Mouse (Mus musculus) lung, postnatal 0 days (tissue): ENCODE measurements around the gene Kif3b. TPM values are rescaled to one million over a fixed set of nuclear protein-coding genes. Genes with fewer than 3 reads are reported as not detected.
"Not testable (repeated sequence)": the region's sequence is repeated elsewhere in the genome, so short reads cannot be mapped to it uniquely, and the experiment has no call there.

Experiments used
- ATAC-seq: fragments of 200-750 bp; cut with Nextera tagmentation; 2 replicates; pipeline ENCODE4 v1.8.0; 2017; ENCODE audit warnings: moderate library complexity
- DNase-seq: peaks from one replicate; pipeline ENCODE4 v3.0.0-alpha.2; 2016; ENCODE audit warnings: low spot score
- H3K27ac ChIP-seq: fragments of 300-500 bp; sonication (generic); 2 replicates; pipeline ENCODE4 v1.5.1; 2014; ENCODE audit warnings: antibody characterized with exemption, mild to moderate bottlenecking, low read length, mixed read lengths
- H3K27me3 ChIP-seq: fragments of 300-500 bp; sonication (generic); replicated peaks from 2 replicates; pipeline ENCODE4 v1.6.1; 2014; ENCODE audit warnings: low read length, mixed read lengths; ENCODE audit not compliant: insufficient read depth
- H3K36me3 ChIP-seq: fragments of 300-500 bp; sonication (generic); 2 replicates; pipeline ENCODE4 v1.6.1; 2014; ENCODE audit warnings: low read length, mixed read lengths; ENCODE audit not compliant: insufficient read depth
- H3K4me1 ChIP-seq: fragments of 300-500 bp; sonication (generic); 2 replicates; pipeline ENCODE4 v1.6.1; 2014; ENCODE audit warnings: antibody characterized with exemption, low read depth, low read length, mixed read lengths; ENCODE audit not compliant: insufficient read depth
- H3K4me2 ChIP-seq: fragments of 300-500 bp; sonication (generic); replicated peaks from 2 replicates; pipeline ENCODE4 v1.6.1; 2014; ENCODE audit warnings: low read depth, mild to moderate bottlenecking, low read length, moderate library complexity, mixed read lengths
- H3K4me3 ChIP-seq: fragments of 300-500 bp; sonication (generic); 2 replicates; pipeline ENCODE4 v1.5.1; 2014; ENCODE audit warnings: low read depth, low read length
- H3K9ac ChIP-seq: fragments of 300-500 bp; sonication (generic); replicated peaks from 2 replicates; pipeline ENCODE4 v1.6.1; 2014; ENCODE audit warnings: low read depth, mild to moderate bottlenecking
- H3K9me3 ChIP-seq: fragments of 300-500 bp; sonication (generic); 2 replicates; pipeline ENCODE4 v1.6.1; 2016; ENCODE audit warnings: low read length, mixed read lengths
- CTCF ChIP-seq: IDR thresholded peaks from 2 replicates; pipeline ENCODE4 v1.5.1; 2016; ENCODE audit warnings: antibody characterized with exemption, mild to moderate bottlenecking
- EP300 ChIP-seq: IDR thresholded peaks from 2 replicates; pipeline ENCODE4 v1.6.1; 2016; ENCODE audit warnings: antibody characterized with exemption, mild to moderate bottlenecking, control low read depth
- WGBS: fragments of 180-500 bp; shearing (Covaris S2); extraction: QIAGEN DNeasy Blood & Tissue Kit; methylation state at CpG from one replicate; pipeline ENCODE4 v1.1.7; 2014; 5-methylcytosine and 5-hydroxymethylcytosine counted together
- polyA plus RNA-seq: library from polyadenylated mRNA; unstranded; fragments of >200 nt; fragmentation: Nextera tagmentation; extraction: Ambion mirVana; gene quantifications from 2 replicates; pipeline ENCODE4 v1.2.1, GENCODE M21; 2015

The Kif3b gene
- polyA plus RNA-seq, 1 experiment from 2014 or later = 4.7 TPM

DNA sequence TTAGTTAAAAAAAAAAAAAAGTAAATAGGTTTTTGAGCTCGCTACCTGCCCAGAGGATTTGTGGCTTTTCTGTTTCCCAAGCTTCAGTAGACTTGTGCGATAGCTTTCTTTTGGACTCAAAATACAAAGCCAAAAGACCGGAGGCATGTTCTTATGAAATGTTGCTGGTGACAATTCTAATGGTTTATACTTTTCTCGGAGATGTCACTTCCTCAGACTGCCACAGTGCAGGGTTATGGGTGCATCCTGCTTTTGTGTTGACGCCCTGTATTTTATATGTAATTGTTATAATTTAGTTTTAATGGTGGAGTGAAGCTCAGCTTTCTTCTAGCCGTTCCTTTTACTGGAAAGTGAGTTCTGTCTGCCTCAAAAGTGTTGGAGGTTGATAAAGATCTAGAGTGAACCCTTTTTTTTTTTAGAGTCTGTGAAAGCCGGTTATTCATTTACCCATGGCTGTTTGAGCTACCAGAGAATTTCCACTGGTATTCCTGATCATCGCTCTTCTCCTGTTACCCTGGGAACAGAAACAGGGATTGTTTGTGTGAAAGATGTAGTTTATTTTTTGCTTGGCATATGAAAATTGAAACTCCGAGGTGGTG is 56.1 kb downstream of the Kif3b start:
- H3K36me3 ChIP-seq = no peaks in the 10 kb centered on the region
- H3K27me3 ChIP-seq = no peaks in the 10 kb centered on the region
- peak overlapping the region; percentile 98 for H3K4me3 ChIP-seq
- WGBS = under 1% methylated on average over 9 of the region's 9 CpGs
- TF ChIP-seq CTCF (no peak), EP300 (0 out of 2 replicates have a peak, but pooled peaks have one; percentile 28)
- DNase-seq = peak; percentile 29
- H3K4me2 ChIP-seq = peak overlapping the region; percentile 80
- no peak for ATAC-seq
- H3K27ac ChIP-seq = peak overlapping the region; percentile 99
- H3K9ac ChIP-seq = peak overlapping the region; percentile 92
- peaks cover 24% of the 10 kb centered on the region; the same call in 1 of the 2 replicates for H3K4me1 ChIP-seq
- no peaks in the 10 kb centered on the region for H3K9me3 ChIP-seq

DNA sequence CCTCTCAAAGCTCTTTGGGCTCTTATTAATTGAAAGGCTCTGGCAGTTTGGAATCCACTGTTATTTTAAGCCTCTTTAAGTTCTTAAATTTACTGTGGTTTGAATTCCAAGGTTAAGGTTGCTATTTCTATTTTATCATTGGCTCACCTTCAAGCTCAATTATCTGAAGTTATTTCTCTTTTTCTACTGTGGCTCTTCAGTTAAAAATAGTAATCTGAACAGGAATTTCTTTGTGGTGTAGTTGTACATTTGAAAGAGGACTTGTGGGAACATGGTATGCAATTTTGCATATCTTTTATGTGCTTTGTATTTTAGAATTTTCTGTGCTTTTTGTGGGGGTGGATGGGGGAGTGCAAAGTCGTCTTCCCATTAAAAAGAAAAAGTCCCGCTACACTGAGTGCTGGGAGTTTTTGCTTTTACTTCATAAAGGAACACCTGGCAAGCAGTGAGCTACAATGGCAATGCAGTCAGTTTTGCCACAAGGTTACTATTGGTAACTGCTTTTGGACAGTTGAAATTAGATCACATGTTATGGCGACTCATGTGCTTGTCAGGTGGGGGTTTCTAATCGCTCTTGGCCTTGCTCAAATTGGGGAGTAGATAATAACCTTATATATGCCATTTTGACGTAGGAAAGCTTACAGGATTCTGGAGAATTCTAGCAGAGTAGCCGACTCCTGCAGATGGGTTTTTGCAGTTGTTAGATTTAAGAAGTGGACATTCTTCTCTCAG is 57.1 kb downstream of the Kif3b start:
- DNase-seq = no peak
- Histone ChIP-seq H3K27ac (no peak overlapping the region), H3K36me3 (0 out of 2 replicates have a peak, but pooled peaks cover 5% of the 10 kb centered on the region), H3K4me3 (no peak overlapping the region; the same call in 1 of the 2 replicates), H3K4me2 (peak overlapping the region; percentile 80), H3K27me3 (no peaks in the 10 kb centered on the region), H3K9ac (no peak overlapping the region), H3K4me1 (peaks cover 21% of the 10 kb centered on the region; the same call in 1 of the 2 replicates), H3K9me3 (no peaks in the 10 kb centered on the region)
- no peak for ATAC-seq
- TF ChIP-seq CTCF = no peak
- no peak for TF ChIP-seq EP300
- WGBS = 40% methylated on average over 6 of the region's 6 CpGs

DNA sequence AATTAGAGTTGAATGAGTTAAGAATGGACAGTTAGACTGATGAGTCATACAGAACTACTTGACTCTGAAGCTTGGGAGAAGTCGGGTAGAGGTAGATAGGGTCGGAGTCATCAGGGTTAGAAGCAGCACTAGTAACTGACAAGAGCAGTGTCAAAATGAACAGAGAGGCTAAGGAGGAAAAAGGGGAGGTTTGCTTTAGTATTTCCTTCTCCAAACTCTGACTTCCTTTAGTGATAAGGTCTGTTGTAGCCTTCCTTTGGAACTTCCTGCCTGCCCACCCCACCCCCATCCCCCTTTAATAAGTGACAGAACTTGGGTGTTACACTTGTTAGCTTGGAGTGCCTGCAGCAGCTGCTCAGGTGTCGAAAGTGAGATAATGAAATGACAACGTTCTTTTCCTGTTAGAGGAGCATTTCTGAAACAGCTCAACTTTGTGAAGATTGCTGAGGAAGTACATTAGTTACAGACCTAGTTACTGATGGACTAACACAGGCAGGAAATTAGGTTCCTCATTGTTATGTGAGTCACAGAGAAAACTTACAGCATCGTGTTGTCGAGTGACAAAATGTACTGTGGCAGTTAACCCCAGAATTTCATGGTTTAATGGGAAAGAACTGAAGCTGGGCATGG is 59.5 kb downstream of the Kif3b start:
- DNase-seq (peak; percentile 79), ATAC-seq (peak; percentile 31; the same call in 1 of the 2 replicates)
- Histone ChIP-seq H3K4me2 (peak overlapping the region; percentile 34), H3K27ac (peak overlapping the region; percentile 80), H3K4me3 (0 out of 2 replicates have a peak overlapping the region, but pooled peaks have one; percentile 0), H3K9me3 (no peaks in the 10 kb centered on the region), H3K36me3 (peaks cover 7% of the 10 kb centered on the region; the same call in 1 of the 2 replicates), H3K27me3 (no peaks in the 10 kb centered on the region), H3K9ac (no peak overlapping the region), H3K4me1 (peaks cover 21% of the 10 kb centered on the region; the same call in 1 of the 2 replicates)
- 6% methylated on average over 6 of the region's 6 CpGs for WGBS
- TF ChIP-seq EP300 = peak; percentile 80
- TF ChIP-seq CTCF = no peak

DNA sequence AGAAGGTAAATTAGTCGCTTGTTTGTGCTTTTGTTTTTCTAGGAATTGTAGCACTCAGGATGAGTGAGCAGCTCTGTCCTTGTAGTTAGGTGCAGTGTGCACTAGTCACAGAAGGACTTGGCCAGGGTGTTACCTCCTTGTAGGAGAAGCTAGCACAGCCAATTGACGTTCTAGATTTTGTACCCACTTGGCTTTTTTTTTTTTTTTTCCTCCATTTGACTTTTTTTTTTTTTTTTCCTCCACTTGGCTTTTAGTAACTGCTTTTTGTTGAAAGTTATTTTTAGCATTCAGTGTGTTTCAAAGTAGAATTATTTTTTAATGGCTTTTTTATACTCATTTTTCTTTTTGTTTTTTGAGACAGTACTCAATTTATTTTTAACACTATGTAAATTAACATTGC is 63.4 kb downstream of the Kif3b start:
- no peak overlapping the region for H3K4me3 ChIP-seq
- WGBS = 70% methylated on average over 2 of the region's 2 CpGs

DNA sequence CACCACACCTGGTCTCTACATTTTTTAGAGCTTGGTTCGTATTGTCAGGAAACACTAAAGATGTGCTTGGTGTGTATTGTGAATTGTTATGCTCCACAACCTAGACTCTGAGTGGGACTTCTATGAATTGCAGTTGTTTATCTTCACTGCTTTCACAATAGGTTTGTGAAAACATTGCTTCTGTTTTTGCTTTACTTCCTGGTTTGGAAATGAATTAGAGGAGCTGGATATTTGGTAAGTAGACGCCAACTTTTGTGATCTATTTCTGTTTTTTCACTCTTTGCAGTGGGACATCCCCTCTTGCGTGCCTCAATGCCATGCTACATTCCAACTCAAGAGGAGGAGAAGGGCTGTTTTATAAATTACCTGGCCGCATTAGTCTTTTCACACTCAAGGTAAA is 65.6 kb downstream of the Kif3b start:
- no peak for ATAC-seq
- no peaks in the 10 kb centered on the region for H3K9me3 ChIP-seq
- H3K4me1 ChIP-seq = no peaks in the 10 kb centered on the region
- peaks cover 20% of the 10 kb centered on the region for H3K36me3 ChIP-seq
- TF ChIP-seq EP300 (no peak), CTCF (no peak)
- no peak overlapping the region for H3K27ac ChIP-seq
- no peak for DNase-seq
- H3K4me3 ChIP-seq = no peak overlapping the region
- no peaks in the 10 kb centered on the region for H3K27me3 ChIP-seq
- 81% methylated on average over 4 of the region's 4 CpGs for WGBS
- no peak overlapping the region for H3K4me2 ChIP-seq
- H3K9ac ChIP-seq = no peak overlapping the region

More for the DNA sequence above, 63.4 kb downstream of the Kif3b start:
- H3K27ac ChIP-seq = no peak overlapping the region
- DNase-seq (no peak), ATAC-seq (no peak)
- no peak for TF ChIP-seq CTCF
- no peak for TF ChIP-seq EP300
- no peaks in the 10 kb centered on the region for H3K27me3 ChIP-seq
- no peak overlapping the region for H3K4me2 ChIP-seq
- no peak overlapping the region for H3K9ac ChIP-seq
- H3K36me3 ChIP-seq = peaks cover 20% of the 10 kb centered on the region
- H3K9me3 ChIP-seq = no peaks in the 10 kb centered on the region
- H3K4me1 ChIP-seq = peaks cover 14% of the 10 kb centered on the region; the same call in 1 of the 2 replicates

DNA sequence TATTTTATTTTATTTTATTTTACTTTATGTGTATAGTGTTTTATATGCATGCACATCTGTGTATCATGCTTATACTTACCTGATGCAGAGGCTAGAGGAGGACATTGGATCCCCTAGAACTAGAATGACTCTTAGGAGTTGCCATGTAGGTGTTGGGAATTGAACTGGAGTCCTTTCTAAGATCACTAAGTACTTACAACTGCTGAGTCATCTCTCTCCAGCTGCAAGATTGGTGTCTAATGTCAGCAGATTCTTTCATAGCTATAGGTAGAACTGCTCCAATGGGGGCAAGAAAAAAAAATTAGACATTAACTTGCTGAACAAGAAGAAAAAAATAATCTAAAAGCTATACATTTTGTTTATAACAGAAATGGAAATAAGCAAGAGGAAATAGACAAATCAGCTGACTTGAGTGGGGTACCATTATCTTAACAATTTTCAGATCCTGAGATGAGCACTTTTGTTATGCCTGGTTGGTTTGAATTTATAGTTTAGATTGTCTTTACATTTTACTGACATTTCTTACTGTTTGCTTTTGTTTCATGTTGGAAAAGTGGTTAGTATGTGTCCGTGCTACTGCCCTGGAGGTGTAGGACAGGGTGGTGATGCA is 70.0 kb downstream of the Kif3b start:
- ATAC-seq = no peak
- no peak overlapping the region for H3K9ac ChIP-seq
- H3K4me3 ChIP-seq = no peak overlapping the region
- TF ChIP-seq EP300 = no peak
- TF ChIP-seq CTCF = no peak
- WGBS = 78% methylated on average over 1 of the region's 1 CpGs
- H3K9me3 ChIP-seq = no peaks in the 10 kb centered on the region
- H3K4me2 ChIP-seq = no peak overlapping the region
- peaks cover 18% of the 10 kb centered on the region for H3K36me3 ChIP-seq
- H3K27ac ChIP-seq = no peak overlapping the region
- H3K4me1 ChIP-seq = no peaks in the 10 kb centered on the region
- no peak for DNase-seq
- no peaks in the 10 kb centered on the region for H3K27me3 ChIP-seq

DNA sequence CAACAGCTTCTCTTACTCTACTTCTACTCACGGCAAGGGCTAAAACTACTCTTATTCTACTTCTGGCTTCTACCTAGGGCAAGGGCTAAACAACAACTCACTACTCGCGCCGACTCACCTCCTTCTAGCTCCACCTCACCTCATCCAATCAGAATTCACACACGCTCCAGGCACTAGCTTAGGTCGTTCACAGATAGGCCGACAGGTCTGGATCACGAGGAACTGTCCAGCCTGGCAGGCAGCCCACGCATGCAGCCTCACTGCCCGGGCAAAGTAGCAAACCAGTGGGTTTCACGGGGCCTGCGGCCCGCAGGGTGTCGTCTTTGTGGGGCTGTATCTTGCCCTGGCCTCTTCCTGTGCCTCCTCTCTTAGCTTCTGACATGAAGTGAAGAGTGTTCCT is 73.3 kb downstream of the Kif3b start:
- H3K36me3 ChIP-seq = peaks cover 12% of the 10 kb centered on the region; the same call in 1 of the 2 replicates
- not testable (repeated sequence) for DNase-seq, H3K27ac ChIP-seq, H3K9ac ChIP-seq, H3K4me1 ChIP-seq, H3K4me3 ChIP-seq, H3K27me3 ChIP-seq, H3K4me2 ChIP-seq, ATAC-seq, H3K9me3 ChIP-seq
- 89% methylated on average over 14 of the region's 14 CpGs for WGBS
